Mouse (Mus musculus) thymus, adult 2 months (tissue): ENCODE data around the gene Prss27.

Experiments
- CTCF ChIP-seq: fragments of 200-500 bp; IDR thresholded peaks from 2 replicates; pipeline ENCODE4 v1.5.1; 2012; ENCODE audit warnings: mild to moderate bottlenecking, control low read depth, low read length, moderate library complexity, borderline replicate concordance; ENCODE audit not compliant: control insufficient read depth, poor library complexity, insufficient read depth; ENCODE audit errors: extremely low read depth
- POLR2A ChIP-seq: fragments of 200-500 bp; IDR thresholded peaks from 2 replicates; pipeline ENCODE4 v1.6.1; 2012; ENCODE audit warnings: mild to moderate bottlenecking, low read length, control low read depth, moderate library complexity; ENCODE audit not compliant: control insufficient read depth, poor library complexity, insufficient read depth; ENCODE audit errors: extremely low read depth

GRCm38 (mm10) chr17:24072919-24073696 is 35.2 kb downstream of the Prss27 start, which contains the start of gene Kctd5:
- TF ChIP-seq CTCF (0 out of 2 replicates have a peak, but pooled peaks have one; percentile 29), POLR2A (peak; percentile 64; the same call in 1 of the 2 replicates)
